Mouse (Mus musculus) thymus, adult 2 months (tissue): ENCODE measurements around the gene C530008M17Rik.

Source experiments
- CTCF ChIP-seq: fragments of 200-500 bp; IDR thresholded peaks from 2 replicates; pipeline ENCODE4 v1.5.1; 2012; ENCODE audit warnings: mild to moderate bottlenecking, control low read depth, low read length, moderate library complexity, borderline replicate concordance; ENCODE audit not compliant: control insufficient read depth, poor library complexity, insufficient read depth; ENCODE audit errors: extremely low read depth
- POLR2A ChIP-seq: fragments of 200-500 bp; IDR thresholded peaks from 2 replicates; pipeline ENCODE4 v1.6.1; 2012; ENCODE audit warnings: mild to moderate bottlenecking, low read length, control low read depth, moderate library complexity; ENCODE audit not compliant: control insufficient read depth, poor library complexity, insufficient read depth; ENCODE audit errors: extremely low read depth

- TF ChIP-seq CTCF: no peak
- no peak for TF ChIP-seq POLR2A
Observed at GRCm38 (mm10) chr5:76876106-76876758, 219.9 kb downstream of the C530008M17Rik start.
